Mouse (Mus musculus) gastrocnemius, adult 18-20 months (tissue): ENCODE results near the gene Adgrl1. TPM values are rescaled to one million over a fixed set of nuclear protein-coding genes. Genes with fewer than 3 reads are reported as not detected.
A peak's percentile ranks its signal among the peaks of the same experiment; 100 is the strongest.
"Not testable (repeated sequence)": the region's sequence is repeated elsewhere in the genome, so short reads cannot be mapped to it uniquely, and the experiment has no call there.

Experiments
- DNase-seq: peaks from one replicate; pipeline ENCODE4 v3.0.0; 2021; ENCODE audit warnings: low spot score
- total RNA-seq, 2 experiments: library from RNA; stranded (reverse); gene quantifications; 2 replicates each; pipeline ENCODE4 v1.2.3; 2021

Adgrl1 gene
- total RNA-seq, 2 experiments from 2014 or later: 14.1 to 17.2 TPM

- no peak for DNase-seq
Observed at GRCm38 (mm10) chr8:83954749-83955105, 54.8 kb downstream of the Adgrl1 start.

GRCm38 (mm10) chr8:83955106-83955957 lies 55.4 kb downstream of the Adgrl1 start, which contains the start of the genes Gm10644 and Asf1b:
TSS of gene Gm10644 (minus strand) at chr8:83955205.
TSS of gene Asf1b (plus strand) at chr8:83955507.
- DNase-seq: peak; percentile 98

GRCm38 (mm10) chr8:83955958-83956218 lies 56.0 kb downstream of the Adgrl1 start:
- DNase-seq: no peak

- DNase-seq: no peak
Observed at GRCm38 (mm10) chr8:83956789-83957188, 56.9 kb downstream of the Adgrl1 start.

GRCm38 (mm10) chr8:83964015-83964765 lies 64.3 kb downstream of the Adgrl1 start:
- DNase-seq: peak; percentile 88

- no peak for DNase-seq
Observed at GRCm38 (mm10) chr8:83967701-83968100, 67.8 kb downstream of the Adgrl1 start.

- DNase-seq: no peak
Observed at GRCm38 (mm10) chr8:83971121-83971520, 71.2 kb downstream of the Adgrl1 start.

- no peak for DNase-seq
Observed at GRCm38 (mm10) chr8:83971661-83972060, 71.8 kb downstream of the Adgrl1 start.

GRCm38 (mm10) chr8:83972150-83973120 lies 72.5 kb downstream of the Adgrl1 start, which contains the start of gene Prkaca:
TSS of gene Prkaca (plus strand) at chr8:83972993.
- DNase-seq: peak; percentile 98

GRCm38 (mm10) chr8:83973161-83974031 lies 73.5 kb downstream of the Adgrl1 start:
- peak; percentile 20 for DNase-seq

- DNase-seq: no peak
Observed at GRCm38 (mm10) chr8:83974521-83974920, 74.6 kb downstream of the Adgrl1 start.

- peak; percentile 51 for DNase-seq
Observed at GRCm38 (mm10) chr8:83976101-83976630, 76.3 kb downstream of the Adgrl1 start.

- no peak for DNase-seq
Observed at GRCm38 (mm10) chr8:83976779-83977350, 77.0 kb downstream of the Adgrl1 start.

GRCm38 (mm10) chr8:83977646-83978045 lies 77.7 kb downstream of the Adgrl1 start:
- DNase-seq: no peak

- DNase-seq: no peak
Observed at GRCm38 (mm10) chr8:83978200-83978599, 78.3 kb downstream of the Adgrl1 start.

- peak; percentile 78 for DNase-seq
Observed at GRCm38 (mm10) chr8:83980250-83980649, 80.3 kb downstream of the Adgrl1 start.

GRCm38 (mm10) chr8:83980845-83981244 lies 80.9 kb downstream of the Adgrl1 start:
- peak; percentile 75 for DNase-seq

- no peak for DNase-seq
Observed at GRCm38 (mm10) chr8:83981533-83981932, 81.6 kb downstream of the Adgrl1 start.

- DNase-seq: no peak
Observed at GRCm38 (mm10) chr8:83982449-83982848, 82.5 kb downstream of the Adgrl1 start.

GRCm38 (mm10) chr8:83983222-83983621 lies 83.3 kb downstream of the Adgrl1 start:
- not testable (repeated sequence) for DNase-seq
